Mouse (Mus musculus) heart, postnatal 4 days (tissue): ENCODE measurements around the gene Il1r1. TPM values are rescaled to one million over a fixed set of nuclear protein-coding genes. Genes with fewer than 3 reads are reported as not detected.
A peak's percentile ranks its signal among the peaks of the same experiment; 100 is the strongest.

Experiments used
- DNase-seq: peaks from one replicate; pipeline ENCODE4 v3.0.0; 2021
- total RNA-seq, 2 experiments: library from RNA; stranded (reverse); gene quantifications; 2 replicates each; pipeline ENCODE4 v1.2.3; 2021

Gene Il1r1
- total RNA-seq, 2 experiments from 2014 or later: 9.8 TPM

GRCm38 (mm10) chr1:40233217-40233616, 8.3 kb downstream of the Il1r1 start:
- peak; percentile 52 for DNase-seq

GRCm38 (mm10) chr1:40233621-40234020, 8.7 kb downstream of the Il1r1 start:
- no peak for DNase-seq

GRCm38 (mm10) chr1:40235597-40236249, 10.8 kb downstream of the Il1r1 start:
- no peak for DNase-seq

GRCm38 (mm10) chr1:40236694-40237093, 11.8 kb downstream of the Il1r1 start:
- no peak for DNase-seq

GRCm38 (mm10) chr1:40237094-40237493, 12.2 kb downstream of the Il1r1 start:
- no peak for DNase-seq

- DNase-seq: no peak
Observed at GRCm38 (mm10) chr1:40240353-40241092, 15.6 kb downstream of the Il1r1 start.

- DNase-seq: no peak
Observed at GRCm38 (mm10) chr1:40242717-40243116, 17.8 kb downstream of the Il1r1 start.

GRCm38 (mm10) chr1:40243561-40243998, 18.7 kb downstream of the Il1r1 start:
- no peak for DNase-seq

- DNase-seq: no peak
Observed at GRCm38 (mm10) chr1:40250425-40250824, 25.5 kb downstream of the Il1r1 start.

- no peak for DNase-seq
Observed at GRCm38 (mm10) chr1:40252507-40252906, 27.6 kb downstream of the Il1r1 start.

GRCm38 (mm10) chr1:40253940-40254339, 29.1 kb downstream of the Il1r1 start:
- DNase-seq: no peak

GRCm38 (mm10) chr1:40254347-40255057, 29.6 kb downstream of the Il1r1 start:
- no peak for DNase-seq

- no peak for DNase-seq
Observed at GRCm38 (mm10) chr1:40262441-40263121, 37.7 kb downstream of the Il1r1 start.

- no peak for DNase-seq
Observed at GRCm38 (mm10) chr1:40263122-40263498, 38.2 kb downstream of the Il1r1 start.

- DNase-seq: peak; percentile 56
Observed at GRCm38 (mm10) chr1:40263679-40264078, 38.8 kb downstream of the Il1r1 start.

GRCm38 (mm10) chr1:40265301-40265835, 40.5 kb downstream of the Il1r1 start:
- no peak for DNase-seq

- DNase-seq: peak; percentile 92
Observed at GRCm38 (mm10) chr1:40266431-40267260, 41.8 kb downstream of the Il1r1 start.

- DNase-seq: no peak
Observed at GRCm38 (mm10) chr1:40267846-40268245, 43.0 kb downstream of the Il1r1 start.

GRCm38 (mm10) chr1:40268536-40268935, 43.7 kb downstream of the Il1r1 start:
- DNase-seq: no peak

GRCm38 (mm10) chr1:40270415-40270814, 45.5 kb downstream of the Il1r1 start:
- no peak for DNase-seq

- no peak for DNase-seq
Observed at GRCm38 (mm10) chr1:40271052-40271451, 46.2 kb downstream of the Il1r1 start.
